Mouse (Mus musculus): Measurements from ENCODE around the gene Utp3. TPM values are rescaled to one million over a fixed set of nuclear protein-coding genes. Genes with fewer than 3 reads are reported as not detected.

The Utp3 gene
- polyA plus RNA-seq, 1 experiment from 2014 or later = 65.0 TPM

- Histone ChIP-seq H3K27me3 (no peaks in the 10 kb centered on the region), H3K4me3 (replicated peaks) (no peak overlapping the region), H3K9me3 (no peaks in the 10 kb centered on the region), H3K4me2 (no peak overlapping the region), H3K4me1 (peaks cover 21% of the 10 kb centered on the region), H3K27ac (no peak overlapping the region), H3K36me3 (replicated peaks) (0 out of 2 replicates have a peak, but pooled peaks cover 9% of the 10 kb centered on the region), H3K9ac (no peak overlapping the region)
- ATAC-seq (ENCODE audit: low FRiP score) = no peak
- 60% methylated on average over 1 of the region's 1 CpGs for WGBS
Observed at GRCm38 (mm10) chr5:88558991-88559390, 4.7 kb downstream of the Utp3 start.

- H3K9ac ChIP-seq = no peak overlapping the region
- peaks cover 14% of the 10 kb centered on the region for H3K4me1 ChIP-seq
- 83% methylated on average over 9 of the region's 9 CpGs for WGBS
- ATAC-seq (ENCODE audit: low FRiP score) = no peak
- H3K27me3 ChIP-seq = no peaks in the 10 kb centered on the region
- H3K27ac ChIP-seq = no peak overlapping the region
- H3K36me3 ChIP-seq (replicated peaks) = 0 out of 2 replicates have a peak, but pooled peaks cover 9% of the 10 kb centered on the region
- H3K9me3 ChIP-seq = no peaks in the 10 kb centered on the region
- H3K4me3 ChIP-seq (replicated peaks) = no peak overlapping the region
- no peak overlapping the region for H3K4me2 ChIP-seq
Observed at GRCm38 (mm10) chr5:88561080-88561814, 7.0 kb downstream of the Utp3 start.

- ATAC-seq (ENCODE audit: low FRiP score) = no peak
- Histone ChIP-seq H3K36me3 (replicated peaks) (0 out of 2 replicates have a peak, but pooled peaks cover 2% of the 10 kb centered on the region), H3K4me1 (peaks cover 12% of the 10 kb centered on the region), H3K27me3 (no peaks in the 10 kb centered on the region), H3K4me2 (no peak overlapping the region), H3K9ac (no peak overlapping the region), H3K9me3 (no peaks in the 10 kb centered on the region), H3K4me3 (replicated peaks) (no peak overlapping the region), H3K27ac (no peak overlapping the region)
- 74% methylated on average over 8 of the region's 8 CpGs for WGBS
Observed at GRCm38 (mm10) chr5:88562863-88563780, 8.9 kb downstream of the Utp3 start.

- H3K4me3 ChIP-seq (replicated peaks) = peak within 1 kb of the TSS; percentile 97
- no peaks in the 10 kb centered on the region for H3K27me3 ChIP-seq
- under 1% methylated on average over 46 of the region's 71 CpGs for WGBS
- no peaks in the 10 kb centered on the region for H3K9me3 ChIP-seq
- H3K36me3 ChIP-seq (replicated peaks) = no peaks in the 10 kb centered on the region
- peak; percentile 91 for ATAC-seq (ENCODE audit: low FRiP score)
- peak within 1 kb of the TSS; percentile 93 for H3K9ac ChIP-seq
- H3K27ac ChIP-seq = peak within 1 kb of the TSS; percentile 93
- peak within 1 kb of the TSS; percentile 72 for H3K4me2 ChIP-seq
- peaks cover 12% of the 10 kb centered on the region for H3K4me1 ChIP-seq
Observed at GRCm38 (mm10) chr5:88564501-88565147, 10.4 kb downstream of the Utp3 start, which contains the start of gene Rufy3. Gene Rufy3, plus strand, starts transcription at chr5:88565040.

- Histone ChIP-seq H3K9me3 (no peaks in the 10 kb centered on the region), H3K4me3 (replicated peaks) (peak overlapping the region; percentile 97), H3K27me3 (no peaks in the 10 kb centered on the region), H3K36me3 (replicated peaks) (no peaks in the 10 kb centered on the region; the same call in 1 of the 2 replicates), H3K9ac (peak overlapping the region; percentile 93), H3K4me1 (peaks cover 12% of the 10 kb centered on the region), H3K27ac (peak overlapping the region; percentile 93), H3K4me2 (peak overlapping the region; percentile 72)
- ATAC-seq (ENCODE audit: low FRiP score) = peak; percentile 79
- under 1% methylated on average over 54 of the region's 119 CpGs for WGBS
Observed at GRCm38 (mm10) chr5:88565148-88566033, 11.1 kb downstream of the Utp3 start.

- H3K4me2 ChIP-seq = peak overlapping the region; percentile 72
- H3K36me3 ChIP-seq (replicated peaks) = no peaks in the 10 kb centered on the region; the same call in 1 of the 2 replicates
- no peak; the same call in 1 of the 2 replicates for ATAC-seq (ENCODE audit: low FRiP score)
- peak overlapping the region; percentile 97 for H3K4me3 ChIP-seq (replicated peaks)
- WGBS = 9% methylated on average over 14 of the region's 14 CpGs
- peak overlapping the region; percentile 93 for H3K27ac ChIP-seq
- H3K9me3 ChIP-seq = no peaks in the 10 kb centered on the region
- no peaks in the 10 kb centered on the region for H3K27me3 ChIP-seq
- peaks cover 12% of the 10 kb centered on the region for H3K4me1 ChIP-seq
- H3K9ac ChIP-seq = peak overlapping the region; percentile 93
Observed at GRCm38 (mm10) chr5:88566034-88566841, 12.0 kb downstream of the Utp3 start.

- Histone ChIP-seq H3K4me2 (no peak overlapping the region), H3K9me3 (no peaks in the 10 kb centered on the region), H3K36me3 (replicated peaks) (peaks cover 3% of the 10 kb centered on the region), H3K9ac (no peak overlapping the region), H3K4me3 (replicated peaks) (no peak overlapping the region), H3K27me3 (no peaks in the 10 kb centered on the region), H3K4me1 (peaks cover 9% of the 10 kb centered on the region), H3K27ac (no peak overlapping the region)
- no peak for ATAC-seq (ENCODE audit: low FRiP score)
- WGBS = 63% methylated on average over 3 of the region's 3 CpGs
Observed at GRCm38 (mm10) chr5:88569541-88569940, 15.3 kb downstream of the Utp3 start.

GRCm38 (mm10) chr5:88574829-88575228 lies 20.6 kb downstream of the Utp3 start:
- no peak for ATAC-seq (ENCODE audit: low FRiP score)
- H3K9me3 ChIP-seq = no peaks in the 10 kb centered on the region
- no peak overlapping the region for H3K4me3 ChIP-seq (replicated peaks)
- H3K27me3 ChIP-seq = no peaks in the 10 kb centered on the region
- H3K4me1 ChIP-seq = 0 out of 2 replicates have a peak, but pooled peaks cover 3% of the 10 kb centered on the region
- no peak overlapping the region for H3K9ac ChIP-seq
- peaks cover 3% of the 10 kb centered on the region for H3K36me3 ChIP-seq (replicated peaks)
- 88% methylated on average over 3 of the region's 3 CpGs for WGBS
- no peak overlapping the region for H3K4me2 ChIP-seq
- H3K27ac ChIP-seq = no peak overlapping the region

- H3K9me3 ChIP-seq = no peaks in the 10 kb centered on the region
Observed at GRCm38 (mm10) chr5:88575506-88576338, 21.5 kb downstream of the Utp3 start.

GRCm38 (mm10) chr5:88580681-88581080 lies 26.4 kb downstream of the Utp3 start:
- no peak overlapping the region for H3K4me2 ChIP-seq
- WGBS = 85% methylated on average over 10 of the region's 10 CpGs
- peaks cover 14% of the 10 kb centered on the region for H3K4me1 ChIP-seq
- no peak overlapping the region for H3K4me3 ChIP-seq (replicated peaks)
- H3K9me3 ChIP-seq = no peaks in the 10 kb centered on the region
- no peaks in the 10 kb centered on the region for H3K27me3 ChIP-seq
- no peak for ATAC-seq (ENCODE audit: low FRiP score)
- H3K36me3 ChIP-seq (replicated peaks) = no peaks in the 10 kb centered on the region
- no peak overlapping the region for H3K9ac ChIP-seq
- H3K27ac ChIP-seq = no peak overlapping the region

More at GRCm38 (mm10) chr5:88575506-88576338, 21.5 kb downstream of the Utp3 start:
- Histone ChIP-seq H3K36me3 (replicated peaks) (peaks cover 3% of the 10 kb centered on the region), H3K9ac (no peak overlapping the region), H3K4me1 (0 out of 2 replicates have a peak, but pooled peaks cover 3% of the 10 kb centered on the region), H3K27me3 (no peaks in the 10 kb centered on the region), H3K4me2 (no peak overlapping the region), H3K27ac (no peak overlapping the region), H3K4me3 (replicated peaks) (no peak overlapping the region)
- WGBS = 77% methylated on average over 3 of the region's 3 CpGs
- no peak for ATAC-seq (ENCODE audit: low FRiP score)
